Mouse (Mus musculus) cerebral cortex, adult 2 months (tissue): ENCODE data around the gene B230307C23Rik.

Experiments used
- WGBS: fragments of 180-500 bp; shearing (Covaris S2); methylation state at CpG from one replicate; pipeline ENCODE4 v1.1.7; 2018; 5-methylcytosine and 5-hydroxymethylcytosine counted together

The B230307C23Rik gene

GRCm38 (mm10) chr16:97996616-97997382, at the start of gene B230307C23Rik:
Gene B230307C23Rik, plus strand, starts transcription at chr16:97997315.
- WGBS, result 2% methylated on average over 22 of the region's 22 CpGs

- 83% methylated on average over 4 of the region's 4 CpGs for WGBS
Measured at GRCm38 (mm10) chr16:97948836-97949235, 48.3 kb upstream of the B230307C23Rik start.

- WGBS, result 91% methylated on average over 8 of the region's 8 CpGs
Measured at GRCm38 (mm10) chr16:97950061-97950460, 47.1 kb upstream of the B230307C23Rik start.

GRCm38 (mm10) chr16:97952371-97952770, 44.7 kb upstream of the B230307C23Rik start:
- 89% methylated on average over 4 of the region's 4 CpGs for WGBS

- 80% methylated on average over 9 of the region's 9 CpGs for WGBS
Measured at GRCm38 (mm10) chr16:97952801-97953200, 44.3 kb upstream of the B230307C23Rik start.

- WGBS, result 76% methylated on average over 2 of the region's 2 CpGs
Measured at GRCm38 (mm10) chr16:97953300-97953699, 43.8 kb upstream of the B230307C23Rik start.

- WGBS, result 72% methylated on average over 2 of the region's 2 CpGs
Measured at GRCm38 (mm10) chr16:97956011-97956410, 41.1 kb upstream of the B230307C23Rik start.

- 64% methylated on average over 3 of the region's 3 CpGs for WGBS
Measured at GRCm38 (mm10) chr16:97960348-97960747, 36.8 kb upstream of the B230307C23Rik start.

- WGBS, result 4% methylated on average over 36 of the region's 36 CpGs
Measured at GRCm38 (mm10) chr16:97961381-97962150, 35.5 kb upstream of the B230307C23Rik start.

- under 1% methylated on average over 78 of the region's 78 CpGs for WGBS
Measured at GRCm38 (mm10) chr16:97962151-97962948, 34.8 kb upstream of the B230307C23Rik start, which contains the start of the genes C2cd2 and Zbtb21. Gene C2cd2, minus strand, starts transcription at chr16:97962598. Gene Zbtb21, minus strand, starts transcription at chr16:97962622.

GRCm38 (mm10) chr16:97963956-97964540, 33.1 kb upstream of the B230307C23Rik start:
- 79% methylated on average over 3 of the region's 3 CpGs for WGBS

GRCm38 (mm10) chr16:97977277-97977676, 19.8 kb upstream of the B230307C23Rik start:
- WGBS, result 78% methylated on average over 1 of the region's 1 CpGs

- WGBS, result 99% methylated on average over 3 of the region's 3 CpGs
Measured at GRCm38 (mm10) chr16:97977722-97978121, 19.4 kb upstream of the B230307C23Rik start.

GRCm38 (mm10) chr16:97981362-97981761, 15.8 kb upstream of the B230307C23Rik start:
- 86% methylated on average over 1 of the region's 1 CpGs for WGBS

GRCm38 (mm10) chr16:97984589-97984988, 12.5 kb upstream of the B230307C23Rik start:
- 61% methylated on average over 5 of the region's 5 CpGs for WGBS

- 85% methylated on average over 2 of the region's 2 CpGs for WGBS
Measured at GRCm38 (mm10) chr16:97991517-97991916, 5.6 kb upstream of the B230307C23Rik start.

GRCm38 (mm10) chr16:97992477-97992876, 4.6 kb upstream of the B230307C23Rik start:
- 84% methylated on average over 3 of the region's 3 CpGs for WGBS

- 3% methylated on average over 1 of the region's 1 CpGs for WGBS
Measured at GRCm38 (mm10) chr16:97995849-97996615, 1.1 kb upstream of the B230307C23Rik start.

- under 1% methylated on average over 8 of the region's 8 CpGs for WGBS
Measured at GRCm38 (mm10) chr16:97997383-97997731, 242 bp downstream of the B230307C23Rik start.

GRCm38 (mm10) chr16:98022081-98022480, 25.0 kb downstream of the B230307C23Rik start:
- 96% methylated on average over 3 of the region's 3 CpGs for WGBS
